Mouse (Mus musculus): Measurements from ENCODE around the gene A530032D15Rik. TPM values are rescaled to one million over a fixed set of nuclear protein-coding genes. Genes with fewer than 3 reads are reported as not detected.
"Not testable (repeated sequence)": the region's sequence is repeated elsewhere in the genome, so short reads cannot be mapped to it uniquely, and the experiment has no call there.

Gene A530032D15Rik
- polyA plus RNA-seq (2015; fragmentation: Nextera tagmentation; extraction: Ambion mirVana), result 0.11 and 0.20 TPM in 2 replicates

GRCm38 (mm10) chr1:85109753-85110152, at the start of gene A530032D15Rik:
A530032D15Rik (minus strand) TSS chr1:85109853.
- not testable (repeated sequence) for H3K9me3 ChIP-seq (ENCODE audit: low read length); H3K4me2 ChIP-seq (replicated peaks; ENCODE audit: low read depth, low read length); H3K36me3 ChIP-seq (ENCODE audit: insufficient read depth, low read length); ATAC-seq; H3K9ac ChIP-seq (replicated peaks; ENCODE audit: low read depth); DNase-seq (ENCODE audit: low spot score); H3K27ac ChIP-seq (ENCODE audit: low read length); H3K4me3 ChIP-seq (ENCODE audit: low read depth, low read length); H3K4me1 ChIP-seq (ENCODE audit: insufficient read depth, low read depth, low read length); H3K27me3 ChIP-seq (replicated peaks; ENCODE audit: insufficient read depth, low read length)
- no CpG with 5 or more reads among the region's 7 CpGs for WGBS

GRCm38 (mm10) chr1:85155151-85155550, 45.5 kb upstream of the A530032D15Rik start:
- H3K9me3 ChIP-seq (ENCODE audit: low read length); H3K36me3 ChIP-seq (ENCODE audit: insufficient read depth, low read length); H3K4me2 ChIP-seq (replicated peaks; ENCODE audit: low read depth, low read length); H3K9ac ChIP-seq (replicated peaks; ENCODE audit: low read depth); H3K4me3 ChIP-seq (ENCODE audit: low read depth, low read length); ATAC-seq; DNase-seq (ENCODE audit: low spot score); H3K27me3 ChIP-seq (replicated peaks; ENCODE audit: insufficient read depth, low read length); H3K4me1 ChIP-seq (ENCODE audit: insufficient read depth, low read depth, low read length); H3K27ac ChIP-seq (ENCODE audit: low read length): not testable (repeated sequence)
- WGBS, result 59% methylated on average over 4 of the region's 5 CpGs

- not testable (repeated sequence) for H3K27ac ChIP-seq (ENCODE audit: low read length); H3K4me2 ChIP-seq (replicated peaks; ENCODE audit: low read depth, low read length); H3K9ac ChIP-seq (replicated peaks; ENCODE audit: low read depth); H3K4me1 ChIP-seq (ENCODE audit: insufficient read depth, low read depth, low read length); H3K27me3 ChIP-seq (replicated peaks; ENCODE audit: insufficient read depth, low read length); H3K9me3 ChIP-seq (ENCODE audit: low read length); H3K4me3 ChIP-seq (ENCODE audit: low read depth, low read length); DNase-seq (ENCODE audit: low spot score); ATAC-seq; H3K36me3 ChIP-seq (ENCODE audit: insufficient read depth, low read length)
- WGBS, result 89% methylated on average over 22 of the region's 22 CpGs
Measured at GRCm38 (mm10) chr1:85133671-85134070, 24.0 kb upstream of the A530032D15Rik start.

GRCm38 (mm10) chr1:85121841-85122240, 12.2 kb upstream of the A530032D15Rik start:
- not testable (repeated sequence) for H3K4me1 ChIP-seq (ENCODE audit: insufficient read depth, low read depth, low read length); H3K9me3 ChIP-seq (ENCODE audit: low read length); H3K27me3 ChIP-seq (replicated peaks; ENCODE audit: insufficient read depth, low read length); H3K36me3 ChIP-seq (ENCODE audit: insufficient read depth, low read length); H3K9ac ChIP-seq (replicated peaks; ENCODE audit: low read depth); H3K27ac ChIP-seq (ENCODE audit: low read length); ATAC-seq; DNase-seq (ENCODE audit: low spot score); H3K4me2 ChIP-seq (replicated peaks; ENCODE audit: low read depth, low read length); H3K4me3 ChIP-seq (ENCODE audit: low read depth, low read length)
- WGBS, result 87% methylated on average over 4 of the region's 4 CpGs

- H3K4me2 ChIP-seq (replicated peaks; ENCODE audit: low read depth, low read length); H3K4me3 ChIP-seq (ENCODE audit: low read depth, low read length); H3K9ac ChIP-seq (replicated peaks; ENCODE audit: low read depth); H3K36me3 ChIP-seq (ENCODE audit: insufficient read depth, low read length); H3K9me3 ChIP-seq (ENCODE audit: low read length); H3K27ac ChIP-seq (ENCODE audit: low read length); ATAC-seq; H3K27me3 ChIP-seq (replicated peaks; ENCODE audit: insufficient read depth, low read length); H3K4me1 ChIP-seq (ENCODE audit: insufficient read depth, low read depth, low read length): not testable (repeated sequence)
- DNase-seq (ENCODE audit: low spot score), result peak; percentile 2
- WGBS, result 69% methylated on average over 5 of the region's 6 CpGs
Measured at GRCm38 (mm10) chr1:85118341-85118740, 8.7 kb upstream of the A530032D15Rik start.

- H3K36me3 ChIP-seq (ENCODE audit: insufficient read depth, low read length); H3K27me3 ChIP-seq (replicated peaks; ENCODE audit: insufficient read depth, low read length); H3K4me2 ChIP-seq (replicated peaks; ENCODE audit: low read depth, low read length); H3K9me3 ChIP-seq (ENCODE audit: low read length); ATAC-seq; DNase-seq (ENCODE audit: low spot score); H3K4me3 ChIP-seq (ENCODE audit: low read depth, low read length); H3K27ac ChIP-seq (ENCODE audit: low read length); H3K9ac ChIP-seq (replicated peaks; ENCODE audit: low read depth); H3K4me1 ChIP-seq (ENCODE audit: insufficient read depth, low read depth, low read length): not testable (repeated sequence)
- WGBS, result 56% methylated on average over 4 of the region's 6 CpGs
Measured at GRCm38 (mm10) chr1:85117537-85117936, 7.9 kb upstream of the A530032D15Rik start.

- DNase-seq (ENCODE audit: low spot score), result peak; percentile 3
- WGBS, result 51% methylated on average over 6 of the region's 6 CpGs
- H3K27me3 ChIP-seq (replicated peaks; ENCODE audit: insufficient read depth, low read length); H3K27ac ChIP-seq (ENCODE audit: low read length); H3K4me3 ChIP-seq (ENCODE audit: low read depth, low read length); H3K9me3 ChIP-seq (ENCODE audit: low read length); H3K9ac ChIP-seq (replicated peaks; ENCODE audit: low read depth); ATAC-seq; H3K36me3 ChIP-seq (ENCODE audit: insufficient read depth, low read length); H3K4me2 ChIP-seq (replicated peaks; ENCODE audit: low read depth, low read length); H3K4me1 ChIP-seq (ENCODE audit: insufficient read depth, low read depth, low read length): not testable (repeated sequence)
Measured at GRCm38 (mm10) chr1:85114666-85115402, 5.2 kb upstream of the A530032D15Rik start.

- H3K27me3 ChIP-seq (replicated peaks; ENCODE audit: insufficient read depth, low read length), result not testable (repeated sequence)
- 0 out of 2 replicates have a peak, but pooled peaks have one; percentile 35 for ATAC-seq
Measured at GRCm38 (mm10) chr1:85114078-85114477, 4.4 kb upstream of the A530032D15Rik start.

GRCm38 (mm10) chr1:85112889-85113288, 3.2 kb upstream of the A530032D15Rik start:
- H3K4me3 ChIP-seq (ENCODE audit: low read depth, low read length); ATAC-seq; H3K4me1 ChIP-seq (ENCODE audit: insufficient read depth, low read depth, low read length); H3K27me3 ChIP-seq (replicated peaks; ENCODE audit: insufficient read depth, low read length); H3K27ac ChIP-seq (ENCODE audit: low read length); H3K9me3 ChIP-seq (ENCODE audit: low read length); H3K9ac ChIP-seq (replicated peaks; ENCODE audit: low read depth); DNase-seq (ENCODE audit: low spot score); H3K4me2 ChIP-seq (replicated peaks; ENCODE audit: low read depth, low read length); H3K36me3 ChIP-seq (ENCODE audit: insufficient read depth, low read length): not testable (repeated sequence)
- WGBS, result 65% methylated on average over 2 of the region's 5 CpGs

More at GRCm38 (mm10) chr1:85114078-85114477, 4.4 kb upstream of the A530032D15Rik start:
- not testable (repeated sequence) for H3K36me3 ChIP-seq (ENCODE audit: insufficient read depth, low read length); H3K4me1 ChIP-seq (ENCODE audit: insufficient read depth, low read depth, low read length); H3K4me3 ChIP-seq (ENCODE audit: low read depth, low read length); DNase-seq (ENCODE audit: low spot score); H3K9me3 ChIP-seq (ENCODE audit: low read length); H3K4me2 ChIP-seq (replicated peaks; ENCODE audit: low read depth, low read length); H3K27ac ChIP-seq (ENCODE audit: low read length); H3K9ac ChIP-seq (replicated peaks; ENCODE audit: low read depth)
- 65% methylated on average over 3 of the region's 3 CpGs for WGBS

- H3K27me3 ChIP-seq (replicated peaks; ENCODE audit: insufficient read depth, low read length); H3K4me2 ChIP-seq (replicated peaks; ENCODE audit: low read depth, low read length); H3K4me3 ChIP-seq (ENCODE audit: low read depth, low read length); H3K27ac ChIP-seq (ENCODE audit: low read length); H3K4me1 ChIP-seq (ENCODE audit: insufficient read depth, low read depth, low read length); H3K9me3 ChIP-seq (ENCODE audit: low read length); H3K9ac ChIP-seq (replicated peaks; ENCODE audit: low read depth); H3K36me3 ChIP-seq (ENCODE audit: insufficient read depth, low read length); ATAC-seq: not testable (repeated sequence)
- peak; percentile 2 for DNase-seq (ENCODE audit: low spot score)
- WGBS, result 84% methylated on average over 7 of the region's 7 CpGs
Measured at GRCm38 (mm10) chr1:85112266-85112665, 2.6 kb upstream of the A530032D15Rik start.

Measured in lung, postnatal 0 days (tissue).